In the genomic region with DNA sequence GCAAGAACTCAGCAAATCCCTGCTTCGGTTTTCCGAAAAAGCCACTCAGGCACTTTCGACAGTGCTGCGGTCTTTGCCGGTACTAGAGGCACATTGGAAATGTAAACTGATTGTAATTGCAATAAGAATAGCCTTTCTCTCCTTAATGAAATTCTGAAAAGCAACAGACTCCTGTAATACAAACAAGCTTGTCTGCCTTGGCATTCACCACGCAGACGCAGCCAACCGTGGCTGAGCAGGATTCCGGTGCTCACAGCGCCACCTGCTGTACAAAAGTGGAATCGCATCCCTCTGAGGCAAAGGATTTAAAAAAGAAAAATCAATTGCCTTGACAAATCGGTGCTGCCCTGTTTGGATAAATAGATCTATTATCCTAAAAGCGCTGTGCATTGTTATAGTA, we compare ENCODE assay signal across 8 mouse cellular contexts.
DNase-seq lines count a peak whose midpoint lies in the region; ATAC-seq and TF ChIP-seq lines count a peak whose summit lies in the region.

No protein-coding gene starts in this region.

- no peak overlapping the region for H3K9ac ChIP-seq in embryonic facial prominence, embryonic 15.5 days
- no peak overlapping the region; the same call in 1 of the 2 replicates for H3K9ac ChIP-seq in kidney, embryonic 14.5 days (ENCODE audit: low read depth, low read length)
- H3K9ac ChIP-seq in limb, embryonic 14.5 days (ENCODE audit: low read depth, low read length, severe bottlenecking): peak overlapping the region; percentile 58
- H3K9ac ChIP-seq in midbrain, embryonic 16.5 days (ENCODE audit: low read depth, low read length): peak overlapping the region; percentile 68; the same call in 1 of the 2 replicates

- no peak for TF ChIP-seq POLR2A in bone marrow, adult 2 months (IDR thresholded peaks at IDR 0.05; ENCODE audit: borderline replicate concordance, control insufficient read depth, low read depth, low read length)
- TF ChIP-seq POLR2A in limb, embryonic 14.5 days (IDR thresholded peaks at IDR 0.05; ENCODE audit: borderline replicate concordance, extremely low read depth, insufficient read depth, insufficient read length): peak; percentile 32; the same call in 1 of the 2 replicates
- no peak for TF ChIP-seq POLR2A in spleen, adult 2 months (IDR thresholded peaks at IDR 0.05; ENCODE audit: low read depth, low read length)

- WGBS in bone marrow, adult 2 months: 4% methylated on average over 13 of the region's 13 CpGs
- under 1% methylated on average over 13 of the region's 13 CpGs for WGBS in embryonic facial prominence, embryonic 15.5 days
- WGBS in heart, embryonic 10.5 days: 5% methylated on average over 13 of the region's 13 CpGs
- WGBS in kidney, embryonic 14.5 days: 3% methylated on average over 13 of the region's 13 CpGs
- 4% methylated on average over 13 of the region's 13 CpGs for WGBS in limb, embryonic 14.5 days
- 2% methylated on average over 13 of the region's 13 CpGs for WGBS in midbrain, embryonic 16.5 days
- 6% methylated on average over 13 of the region's 13 CpGs for WGBS in spleen, adult 2 months

- ATAC-seq in embryonic facial prominence, embryonic 15.5 days (ENCODE audit: insufficient number of reproducible peaks, low FRiP score, low TSS enrichment, low read depth): no peak
- no peak for ATAC-seq in kidney, embryonic 14.5 days (ENCODE audit: low FRiP score, low TSS enrichment)
- ATAC-seq in limb, embryonic 14.5 days (ENCODE audit: low FRiP score, low read depth): peak; percentile 54; the same call in 1 of the 2 replicates
- ATAC-seq in midbrain, embryonic 16.5 days: peak; percentile 68

- no peaks in the 10 kb centered on the region for H3K36me3 ChIP-seq in embryonic facial prominence, embryonic 15.5 days
- no peaks in the 10 kb centered on the region for H3K36me3 ChIP-seq in heart, embryonic 10.5 days
- H3K36me3 ChIP-seq in kidney, embryonic 14.5 days (ENCODE audit: control insufficient read depth, insufficient read depth, low read length): no peaks in the 10 kb centered on the region
- no peaks in the 10 kb centered on the region for H3K36me3 ChIP-seq in limb, embryonic 14.5 days (ENCODE audit: control insufficient read depth, insufficient read depth, low read length)
- no peaks in the 10 kb centered on the region for H3K36me3 ChIP-seq in midbrain, embryonic 16.5 days (ENCODE audit: control insufficient read depth, insufficient read depth, low read length)
- no peaks in the 10 kb centered on the region for H3K36me3 ChIP-seq in spleen, adult 2 months (ENCODE audit: control insufficient read depth, insufficient read depth, low read length)

- H3K4me3 ChIP-seq in bone marrow, adult 2 months (replicated peaks; ENCODE audit: control insufficient read depth, low read depth, low read length): no peak overlapping the region
- peak overlapping the region; percentile 44 for H3K4me3 ChIP-seq in embryonic facial prominence, embryonic 15.5 days (replicated peaks)
- peak overlapping the region; percentile 54 for H3K4me3 ChIP-seq in heart, embryonic 10.5 days
- H3K4me3 ChIP-seq in kidney, embryonic 14.5 days (ENCODE audit: low read length): peak overlapping the region; percentile 39
- peak overlapping the region; percentile 44 for H3K4me3 ChIP-seq in limb, embryonic 14.5 days (replicated peaks; ENCODE audit: low read length)
- H3K4me3 ChIP-seq in midbrain, embryonic 16.5 days (ENCODE audit: low read depth, low read length): peak overlapping the region; percentile 43
- H3K4me3 ChIP-seq in spleen, adult 2 months (ENCODE audit: extremely low read depth, insufficient read depth, insufficient read length): peak overlapping the region; percentile 19; the same call in 1 of the 2 replicates

- peak overlapping the region; percentile 71 for H3K4me2 ChIP-seq in embryonic facial prominence, embryonic 15.5 days (replicated peaks)
- H3K4me2 ChIP-seq in kidney, embryonic 14.5 days (replicated peaks; ENCODE audit: low read depth, low read length): peak overlapping the region; percentile 49
- peak overlapping the region; percentile 62 for H3K4me2 ChIP-seq in limb, embryonic 14.5 days (replicated peaks; ENCODE audit: low read depth, low read length, severe bottlenecking)
- H3K4me2 ChIP-seq in midbrain, embryonic 16.5 days (ENCODE audit: low read length): peak overlapping the region; percentile 62

- no peak overlapping the region for H3K27ac ChIP-seq in bone marrow, adult 2 months (ENCODE audit: control insufficient read depth, insufficient read depth, low read depth, low read length, poor library complexity)
- H3K27ac ChIP-seq in embryonic facial prominence, embryonic 15.5 days (replicated peaks): 0 out of 2 replicates have a peak overlapping the region, but pooled peaks have one; percentile 71
- peak overlapping the region; percentile 72; the same call in 1 of the 2 replicates for H3K27ac ChIP-seq in heart, embryonic 10.5 days
- no peak overlapping the region for H3K27ac ChIP-seq in kidney, embryonic 14.5 days (ENCODE audit: low read depth, low read length)
- no peak overlapping the region for H3K27ac ChIP-seq in limb, embryonic 14.5 days (replicated peaks; ENCODE audit: low read depth, low read length)
- H3K27ac ChIP-seq in midbrain, embryonic 16.5 days (ENCODE audit: low read length): peak overlapping the region; percentile 87
- H3K27ac ChIP-seq in spleen, adult 2 months (ENCODE audit: insufficient read depth, low read length): no peak overlapping the region

- TF ChIP-seq CTCF in bone marrow, adult 2 months (IDR thresholded peaks at IDR 0.05; ENCODE audit: control insufficient read depth, insufficient read depth, low read length): peak; percentile 93
- peak; percentile 92 for TF ChIP-seq CTCF in spleen, adult 2 months (IDR thresholded peaks at IDR 0.05; ENCODE audit: extremely low read depth, insufficient read depth, insufficient read length, insufficient replicate concordance)

- no peaks in the 10 kb centered on the region for H3K4me1 ChIP-seq in bone marrow, adult 2 months (ENCODE audit: control insufficient read depth, insufficient read depth, low read length)
- no peaks in the 10 kb centered on the region for H3K4me1 ChIP-seq in embryonic facial prominence, embryonic 15.5 days
- 0 out of 2 replicates have a peak, but pooled peaks cover 8% of the 10 kb centered on the region for H3K4me1 ChIP-seq in heart, embryonic 10.5 days
- H3K4me1 ChIP-seq in kidney, embryonic 14.5 days (ENCODE audit: control insufficient read depth, insufficient read depth, low read length): peaks cover 4% of the 10 kb centered on the region; the same call in 1 of the 2 replicates
- H3K4me1 ChIP-seq in limb, embryonic 14.5 days (ENCODE audit: control insufficient read depth, insufficient read depth, low read length): no peaks in the 10 kb centered on the region
- H3K4me1 ChIP-seq in midbrain, embryonic 16.5 days (ENCODE audit: control insufficient read depth, insufficient read depth, low read length): peaks cover 10% of the 10 kb centered on the region
- no peaks in the 10 kb centered on the region for H3K4me1 ChIP-seq in spleen, adult 2 months (ENCODE audit: control insufficient read depth, insufficient read depth, insufficient read length)

- no peaks in the 10 kb centered on the region for H3K27me3 ChIP-seq in embryonic facial prominence, embryonic 15.5 days
- no peaks in the 10 kb centered on the region for H3K27me3 ChIP-seq in heart, embryonic 10.5 days (ENCODE audit: insufficient read depth, poor library complexity, severe bottlenecking)
- H3K27me3 ChIP-seq in kidney, embryonic 14.5 days (ENCODE audit: control insufficient read depth, insufficient read depth, low read length): no peaks in the 10 kb centered on the region
- H3K27me3 ChIP-seq in limb, embryonic 14.5 days (ENCODE audit: control insufficient read depth, insufficient read depth, low read length): no peaks in the 10 kb centered on the region
- H3K27me3 ChIP-seq in midbrain, embryonic 16.5 days (ENCODE audit: control insufficient read depth, insufficient read depth, low read depth, low read length): no peaks in the 10 kb centered on the region
- no peaks in the 10 kb centered on the region for H3K27me3 ChIP-seq in spleen, adult 2 months (ENCODE audit: control insufficient read depth, insufficient read depth, low read length)

- peak; percentile 92 for DNase-seq in 3T3-L1 (ENCODE audit: low read depth, low spot score)
- DNase-seq in heart, embryonic 10.5 days (ENCODE audit: low spot score): peak; percentile 87
- peak; percentile 89 for DNase-seq in limb, embryonic 14.5 days (ENCODE audit: low spot score)
- peak; percentile 22 to 60 for DNase-seq in spleen, adult 2 months (ENCODE audit: low read depth in 1 of 2, low spot score in 2 of 2)

- H3K9me3 ChIP-seq in embryonic facial prominence, embryonic 15.5 days (replicated peaks): no peaks in the 10 kb centered on the region
- no peaks in the 10 kb centered on the region for H3K9me3 ChIP-seq in heart, embryonic 10.5 days
- H3K9me3 ChIP-seq in kidney, embryonic 14.5 days (ENCODE audit: control insufficient read depth, low read length): no peaks in the 10 kb centered on the region
- no peaks in the 10 kb centered on the region for H3K9me3 ChIP-seq in limb, embryonic 14.5 days (ENCODE audit: control insufficient read depth, low read length)
- H3K9me3 ChIP-seq in midbrain, embryonic 16.5 days (replicated peaks; ENCODE audit: control insufficient read depth, low read length, poor library complexity, severe bottlenecking): no peaks in the 10 kb centered on the region

Comparison
In these comparisons a context has a peak if more than half of its experiments do, and no peak if none do; other contexts are left out.
1. DNase-seq: peak in every context shown above with its lines; median percentile 92 in 3T3-L1; 89 in limb, embryonic 14.5 days; 87 in heart, embryonic 10.5 days; 41 in spleen, adult 2 months.
2. H3K27ac ChIP-seq: peak in embryonic facial prominence, embryonic 15.5 days (single experiment), heart, embryonic 10.5 days (single experiment) and midbrain, embryonic 16.5 days (single experiment); none in bone marrow, adult 2 months (single experiment), kidney, embryonic 14.5 days (single experiment), limb, embryonic 14.5 days (single experiment) and spleen, adult 2 months (single experiment).
3. ATAC-seq: peak in limb, embryonic 14.5 days (single experiment) and midbrain, embryonic 16.5 days (single experiment); none in embryonic facial prominence, embryonic 15.5 days (single experiment) and kidney, embryonic 14.5 days (single experiment).
4. H3K9ac ChIP-seq: peak in limb, embryonic 14.5 days (single experiment) and midbrain, embryonic 16.5 days (single experiment); none in embryonic facial prominence, embryonic 15.5 days (single experiment) and kidney, embryonic 14.5 days (single experiment).
5. Peak in every context shown above with its lines, with median percentiles within 50 percentile points of each other: H3K4me2 ChIP-seq.